7 mouse cellular contexts compared by ENCODE assay signal in genomic region chr6:101961476-101961875, GRCm38 (mm10).
DNase-seq lines count a peak whose midpoint lies in the region; ATAC-seq and TF ChIP-seq lines count a peak whose summit lies in the region.
"Not testable (repeated sequence)": the region's sequence is repeated elsewhere in the genome, so short reads cannot be mapped to it uniquely, and the experiment has no call there.

No protein-coding gene starts in this region.

- not testable (repeated sequence) for H3K4me1 ChIP-seq in lung, postnatal 0 days (ENCODE audit: insufficient read depth, low read depth, low read length)

- not testable (repeated sequence) for H3K9ac ChIP-seq in lung, postnatal 0 days (replicated peaks; ENCODE audit: low read depth)

- H3K27me3 ChIP-seq in lung, postnatal 0 days (replicated peaks; ENCODE audit: insufficient read depth, low read length): not testable (repeated sequence)

- not testable (repeated sequence) for ATAC-seq in lung, postnatal 0 days

- not testable (repeated sequence) for TF ChIP-seq EP300 in lung, postnatal 0 days (IDR thresholded peaks at IDR 0.05)

- not testable (repeated sequence) for H3K4me2 ChIP-seq in lung, postnatal 0 days (replicated peaks; ENCODE audit: low read depth, low read length)

- H3K4me3 ChIP-seq in lung, postnatal 0 days (ENCODE audit: low read depth, low read length): not testable (repeated sequence)

- not testable (repeated sequence) for TF ChIP-seq CTCF in lung, postnatal 0 days (IDR thresholded peaks at IDR 0.05)

- 45% methylated on average over 3 of the region's 3 CpGs for WGBS in lung, postnatal 0 days

- H3K9me3 ChIP-seq in lung, postnatal 0 days (ENCODE audit: low read length): not testable (repeated sequence)

- intact Hi-C loops in heart, postnatal 36 days (cut with DNase I): not testable (repeated sequence)

- peak; percentile 39 for DNase-seq in Muller cell, postnatal 12 days (ENCODE audit: inconsistent ontology term)
- peak; percentile 74 for DNase-seq in adrenal gland, adult 2 months
- peak; percentile 28 to 68 for DNase-seq in adrenal gland, postnatal 36 days
- peak; percentile 2 to 5 for DNase-seq in heart, postnatal 36 days
- peak; percentile 15 for DNase-seq in kidney, postnatal 14 days
- DNase-seq in lung, postnatal 0 days (ENCODE audit: low spot score): peak; percentile 31
- peak; percentile 88 for DNase-seq in lung, postnatal 36 days

- H3K36me3 ChIP-seq in lung, postnatal 0 days (ENCODE audit: insufficient read depth, low read length): not testable (repeated sequence)

- not testable (repeated sequence) for H3K27ac ChIP-seq in lung, postnatal 0 days (ENCODE audit: low read length)

Comparison
In these comparisons a context has a peak if more than half of its experiments do, and no peak if none do; other contexts are left out.
1. DNase-seq: peak in every context shown above with its lines; median percentile 88 in lung, postnatal 36 days; 74 in adrenal gland, adult 2 months; 48 in adrenal gland, postnatal 36 days; 39 in Muller cell, postnatal 12 days; 31 in lung, postnatal 0 days; 15 in kidney, postnatal 14 days; 4 in heart, postnatal 36 days.